Mouse (Mus musculus) limb, embryonic 10.5 days (tissue): ENCODE results near the gene Nfam1. TPM values are rescaled to one million over a fixed set of nuclear protein-coding genes. Genes with fewer than 3 reads are reported as not detected.
A peak's percentile ranks its signal among the peaks of the same experiment; 100 is the strongest.

Experiments
- DNase-seq: peaks from one replicate; pipeline ENCODE4 v3.0.0-alpha.2; 2017; ENCODE audit warnings: low spot score
- H3K27ac ChIP-seq: fragments of 300-500 bp; sonication (generic); 2 replicates; pipeline ENCODE4 v1.5.1; 2016; ENCODE audit warnings: mild to moderate bottlenecking
- H3K27me3 ChIP-seq: fragments of 300-500 bp; sonication (generic); 2 replicates; pipeline ENCODE4 v1.6.1; 2016; ENCODE audit warnings: low read depth, mild to moderate bottlenecking; ENCODE audit not compliant: poor library complexity, severe bottlenecking
- H3K36me3 ChIP-seq: fragments of 300-500 bp; sonication (generic); 2 replicates; pipeline ENCODE4 v1.6.1; 2016; ENCODE audit warnings: mild to moderate bottlenecking, moderate library complexity
- H3K4me1 ChIP-seq: fragments of 300-500 bp; sonication (generic); 2 replicates; pipeline ENCODE4 v1.6.1; 2016
- H3K4me3 ChIP-seq: fragments of 300-500 bp; sonication (generic); 2 replicates; pipeline ENCODE4 v1.5.1; 2016; ENCODE audit warnings: mild to moderate bottlenecking, moderate library complexity
- H3K9me3 ChIP-seq: fragments of 300-500 bp; sonication (generic); replicated peaks from 2 replicates; pipeline ENCODE4 v1.6.1; 2016; ENCODE audit warnings: mild to moderate bottlenecking
- WGBS: fragments of 180-500 bp; shearing (Covaris S2); methylation state at CpG from one replicate; pipeline ENCODE4 v1.1.7; 2016; 5-methylcytosine and 5-hydroxymethylcytosine counted together
- polyA plus RNA-seq: library from polyadenylated mRNA; unstranded; fragments of >200 nt; fragmentation: Nextera tagmentation; extraction: Ambion mirVana; gene quantifications from 2 replicates; pipeline ENCODE4 v1.2.1, GENCODE M21; 2016

The Nfam1 gene
- polyA plus RNA-seq, 1 experiment from 2014 or later: 2.6 TPM

DNA sequence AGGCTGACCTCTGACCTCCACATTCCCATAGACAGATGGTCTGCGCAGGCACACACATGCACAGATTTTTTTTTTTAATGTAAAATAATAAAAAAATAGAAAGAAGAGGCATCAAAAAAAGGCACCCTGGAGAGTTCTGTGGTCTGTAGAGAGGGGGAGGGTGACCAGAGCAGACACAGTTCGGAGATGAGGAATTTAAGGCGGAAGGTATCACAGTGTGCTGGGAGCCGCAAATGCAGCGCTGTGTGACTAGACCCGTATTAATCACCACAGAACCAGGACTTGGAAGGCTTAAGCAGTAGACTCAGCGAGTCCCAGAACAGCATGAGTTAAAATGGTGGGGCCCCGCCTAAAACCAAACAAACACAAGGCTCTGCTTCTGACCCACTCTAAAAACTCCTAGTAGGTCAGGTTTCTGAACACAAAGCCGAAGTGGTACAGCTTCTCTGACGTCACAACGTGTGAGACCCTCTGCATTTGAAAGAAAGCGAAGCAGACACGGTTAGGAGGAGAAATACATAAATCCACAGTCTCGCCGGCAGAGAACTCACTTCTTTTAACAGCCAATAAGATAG, 25.7 kb downstream of the Nfam1 start:
- Histone ChIP-seq H3K36me3 (no peaks in the 10 kb centered on the region), H3K27ac (no peak overlapping the region), H3K4me1 (peaks cover 38% of the 10 kb centered on the region), H3K27me3 (peaks cover 48% of the 10 kb centered on the region), H3K4me3 (no peak overlapping the region), H3K9me3 (no peaks in the 10 kb centered on the region)
- no peak for DNase-seq
- 62% methylated on average over 15 of the region's 15 CpGs for WGBS

DNA sequence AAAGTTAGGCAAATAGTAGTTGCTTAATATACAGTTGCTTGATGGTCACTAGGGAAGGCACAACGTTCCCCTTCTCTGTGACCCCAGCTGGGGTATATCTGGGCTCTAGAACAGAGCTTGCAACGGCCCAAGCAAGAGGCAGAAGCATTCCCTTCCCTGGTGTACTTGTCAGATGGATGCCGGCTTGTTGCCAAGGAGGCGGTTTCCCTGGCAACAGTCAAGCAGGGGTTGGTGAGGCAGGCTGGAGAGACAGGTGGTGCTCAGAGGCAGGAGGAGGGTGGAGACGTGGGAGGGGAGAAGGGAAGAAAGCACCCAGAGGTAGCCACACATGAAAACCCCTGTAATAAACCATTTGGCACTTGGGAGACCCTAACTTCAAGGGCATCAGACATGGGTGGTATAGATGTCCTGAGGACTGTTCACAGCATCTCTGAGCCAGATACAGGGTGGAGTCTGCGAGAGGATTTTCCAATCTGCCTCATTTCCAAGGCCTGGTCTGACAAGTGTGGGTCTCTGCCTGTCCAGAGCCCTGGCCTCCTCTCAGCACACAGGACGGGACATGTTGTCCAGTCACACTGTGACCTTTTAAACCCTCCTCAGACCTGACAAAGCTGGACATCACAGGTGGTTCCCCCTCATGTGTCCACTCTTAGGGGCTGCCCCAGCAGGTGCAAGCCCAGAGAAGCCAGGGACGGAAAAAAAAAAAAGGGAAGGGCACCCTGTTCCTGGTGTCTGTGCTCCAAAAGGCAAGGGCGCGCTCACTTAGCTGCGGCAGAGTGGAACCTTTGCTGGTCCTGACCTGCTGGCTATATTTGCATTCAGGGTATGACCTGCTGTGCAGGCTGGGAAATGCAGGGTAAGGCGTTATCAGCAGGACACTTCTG, 30.2 kb downstream of the Nfam1 start:
- no peak overlapping the region for H3K4me3 ChIP-seq
- peaks cover 19% of the 10 kb centered on the region for H3K4me1 ChIP-seq
- 50% methylated on average over 12 of the region's 12 CpGs for WGBS
- no peak overlapping the region for H3K27ac ChIP-seq
- H3K9me3 ChIP-seq: no peaks in the 10 kb centered on the region
- no peaks in the 10 kb centered on the region for H3K36me3 ChIP-seq
- DNase-seq: peak; percentile 56
- H3K27me3 ChIP-seq: peaks cover 36% of the 10 kb centered on the region

DNA sequence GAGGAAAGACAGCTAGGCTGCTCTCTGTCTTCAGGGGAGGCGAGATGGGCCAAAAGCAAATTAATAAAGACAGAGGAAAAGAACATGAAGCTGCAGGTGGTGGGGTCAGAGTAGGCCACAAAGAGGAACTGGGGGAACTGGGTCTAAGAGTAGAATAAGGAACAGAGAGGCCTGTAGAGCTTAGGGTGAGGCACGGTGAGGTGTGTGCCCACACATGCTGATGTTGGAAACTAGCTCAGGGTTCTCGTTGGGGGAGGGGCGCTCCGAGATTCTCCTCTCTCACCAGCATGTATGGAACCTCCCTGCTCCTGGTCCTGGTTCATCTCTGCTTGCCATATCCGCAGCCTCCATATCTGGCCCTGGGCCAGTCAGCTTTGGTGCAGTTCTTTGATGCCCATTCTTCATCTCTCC, 34.3 kb downstream of the Nfam1 start:
- WGBS: 92% methylated on average over 6 of the region's 6 CpGs
- no peak for DNase-seq
- Histone ChIP-seq H3K9me3 (no peaks in the 10 kb centered on the region), H3K27ac (0 out of 2 replicates have a peak overlapping the region, but pooled peaks have one; percentile 15), H3K36me3 (no peaks in the 10 kb centered on the region), H3K27me3 (peaks cover 57% of the 10 kb centered on the region), H3K4me3 (no peak overlapping the region), H3K4me1 (peaks cover 42% of the 10 kb centered on the region)

DNA sequence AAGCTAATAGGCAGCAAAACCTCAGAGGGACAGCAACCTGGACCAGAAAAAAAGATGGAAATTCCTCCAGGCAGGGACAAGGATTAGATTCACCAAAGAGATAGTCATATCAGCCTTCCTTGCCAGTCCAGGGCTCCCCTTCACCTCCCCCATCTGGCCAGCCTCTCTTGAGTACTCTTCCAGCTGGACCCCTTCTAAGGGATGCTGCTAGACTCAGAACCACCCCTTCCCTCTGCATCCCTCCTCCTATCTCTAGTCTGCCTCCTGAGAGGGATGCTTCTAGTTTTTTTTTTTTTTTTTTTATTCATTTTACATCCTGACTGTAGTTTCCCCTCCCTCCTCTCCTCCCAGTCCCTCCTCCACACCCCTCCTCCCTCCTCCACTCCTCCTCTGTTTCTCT, 36.7 kb downstream of the Nfam1 start:
- Histone ChIP-seq H3K36me3 (no peaks in the 10 kb centered on the region), H3K4me1 (peaks cover 50% of the 10 kb centered on the region), H3K9me3 (no peaks in the 10 kb centered on the region), H3K27me3 (peaks cover 44% of the 10 kb centered on the region), H3K4me3 (no peak overlapping the region), H3K27ac (no peak overlapping the region)
- DNase-seq: no peak

DNA sequence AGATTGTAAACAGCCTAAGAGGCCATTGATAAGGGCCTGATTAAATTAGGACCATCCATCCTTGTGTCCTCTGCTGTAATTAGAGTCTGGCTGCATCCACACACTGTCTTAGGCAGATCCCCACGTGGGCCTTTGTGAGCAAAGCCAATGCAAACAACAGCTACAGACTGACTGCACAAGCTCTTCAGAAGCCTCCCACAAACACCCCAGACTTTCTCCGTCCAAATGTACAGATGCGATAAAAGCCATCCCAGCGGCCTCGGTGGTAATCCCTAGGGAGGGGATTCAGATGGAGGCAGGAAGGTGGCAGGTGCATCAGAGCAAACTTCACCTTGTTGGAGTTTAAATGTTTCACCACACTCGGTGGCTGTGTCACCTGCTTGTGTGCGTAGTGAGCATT, 37.9 kb downstream of the Nfam1 start:
- 69% methylated on average over 7 of the region's 7 CpGs for WGBS
- no peak overlapping the region; the same call in 1 of the 2 replicates for H3K27ac ChIP-seq
- H3K4me1 ChIP-seq: peaks cover 52% of the 10 kb centered on the region
- no peaks in the 10 kb centered on the region for H3K9me3 ChIP-seq
- H3K4me3 ChIP-seq: no peak overlapping the region
- H3K36me3 ChIP-seq: no peaks in the 10 kb centered on the region
- peaks cover 47% of the 10 kb centered on the region for H3K27me3 ChIP-seq
- DNase-seq: no peak

DNA sequence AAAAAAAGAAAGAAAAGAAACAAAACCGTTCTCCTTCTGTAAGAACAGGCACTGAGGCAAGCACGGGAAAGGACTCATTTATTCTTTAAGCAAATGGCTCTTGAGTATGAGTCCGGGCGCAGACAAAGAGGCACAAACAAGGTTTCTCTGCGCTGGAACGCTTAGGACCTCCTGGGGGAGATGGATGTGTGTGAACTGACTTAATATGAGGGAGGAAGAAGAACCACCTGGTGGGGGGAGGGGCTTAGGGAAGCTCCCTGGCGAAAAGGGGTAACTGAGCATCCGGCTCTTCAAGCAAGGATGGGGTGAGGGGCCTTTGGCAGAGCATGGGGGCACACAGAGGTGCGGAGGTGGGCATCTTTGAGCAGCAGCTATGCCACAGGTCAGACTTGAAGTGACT, 40.2 kb downstream of the Nfam1 start:
- WGBS: 61% methylated on average over 9 of the region's 9 CpGs
- H3K27me3 ChIP-seq: peaks cover 52% of the 10 kb centered on the region
- peaks cover 66% of the 10 kb centered on the region for H3K4me1 ChIP-seq

DNA sequence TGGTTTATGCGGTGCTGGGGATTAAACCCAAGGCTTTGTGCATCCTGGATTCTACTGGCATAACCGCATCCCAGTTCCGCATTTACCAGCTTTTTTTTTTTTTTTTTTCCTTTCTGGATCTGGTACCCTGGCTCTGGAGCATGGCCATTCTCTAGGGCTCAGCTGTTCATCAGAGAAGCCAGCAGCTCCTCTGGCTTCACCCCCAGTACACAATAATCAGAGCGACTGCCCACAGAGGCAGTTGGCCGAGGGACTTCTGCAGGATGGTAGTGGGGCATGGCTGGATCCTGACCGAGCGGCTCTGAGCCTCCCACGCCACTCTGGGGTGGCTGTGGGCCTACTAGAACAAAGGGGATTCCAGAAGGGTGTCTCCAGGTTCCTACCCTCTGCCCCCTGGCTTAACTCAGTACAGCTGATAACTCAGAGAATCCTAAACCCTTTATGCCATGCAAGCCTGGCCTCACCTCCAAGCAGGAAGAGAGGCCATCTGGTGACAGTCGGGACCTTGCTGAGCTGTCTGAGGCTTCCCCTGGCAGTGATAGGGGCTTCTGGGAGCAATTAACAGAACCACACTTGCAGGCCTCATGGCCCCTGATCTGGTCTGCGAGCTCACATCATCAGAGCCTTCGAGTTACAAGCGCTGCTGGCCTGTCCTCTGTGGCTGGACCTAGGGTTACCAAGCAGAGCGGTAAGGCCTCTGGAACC, 40.9 kb downstream of the Nfam1 start:
- no peak overlapping the region for H3K4me3 ChIP-seq
- H3K36me3 ChIP-seq: no peaks in the 10 kb centered on the region
- H3K27me3 ChIP-seq: peaks cover 50% of the 10 kb centered on the region
- DNase-seq: no peak
- H3K27ac ChIP-seq: 0 out of 2 replicates have a peak overlapping the region, but pooled peaks have one; percentile 53
- no peaks in the 10 kb centered on the region for H3K9me3 ChIP-seq
- peaks cover 65% of the 10 kb centered on the region for H3K4me1 ChIP-seq
- 50% methylated on average over 13 of the region's 13 CpGs for WGBS

More for the DNA sequence above, 40.2 kb downstream of the Nfam1 start:
- Histone ChIP-seq H3K9me3 (no peaks in the 10 kb centered on the region), H3K27ac (no peak overlapping the region), H3K36me3 (no peaks in the 10 kb centered on the region), H3K4me3 (no peak overlapping the region)
- no peak for DNase-seq

DNA sequence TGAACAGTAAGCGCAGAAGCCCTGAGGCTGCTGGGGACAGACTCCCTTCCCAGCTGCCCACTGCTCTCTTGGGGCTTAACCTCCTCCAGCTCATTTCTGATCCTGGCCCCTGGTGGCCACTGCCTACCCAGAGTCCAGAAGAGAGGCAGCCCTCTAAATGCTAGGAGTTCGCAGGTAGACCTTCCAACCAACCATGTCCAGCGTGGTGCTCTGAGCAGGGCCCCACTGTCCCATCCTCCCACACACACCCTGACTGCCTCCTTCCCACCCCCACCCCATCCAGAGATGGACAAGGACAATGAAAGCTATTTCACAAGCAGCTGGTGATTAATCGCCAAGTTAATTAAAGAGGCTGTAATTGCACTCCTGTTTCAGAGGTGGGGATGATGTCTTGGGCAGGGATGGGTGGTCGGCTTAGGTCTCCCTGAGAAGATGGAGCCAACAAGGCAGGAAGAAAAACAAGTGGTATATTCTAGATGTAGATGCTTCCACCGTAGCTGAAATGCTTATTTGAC, 43.9 kb downstream of the Nfam1 start:
- Histone ChIP-seq H3K27ac (no peak overlapping the region), H3K27me3 (peaks cover 61% of the 10 kb centered on the region), H3K4me1 (peaks cover 68% of the 10 kb centered on the region), H3K4me3 (no peak overlapping the region), H3K36me3 (no peaks in the 10 kb centered on the region), H3K9me3 (no peaks in the 10 kb centered on the region)
- 58% methylated on average over 6 of the region's 6 CpGs for WGBS
- DNase-seq: no peak

DNA sequence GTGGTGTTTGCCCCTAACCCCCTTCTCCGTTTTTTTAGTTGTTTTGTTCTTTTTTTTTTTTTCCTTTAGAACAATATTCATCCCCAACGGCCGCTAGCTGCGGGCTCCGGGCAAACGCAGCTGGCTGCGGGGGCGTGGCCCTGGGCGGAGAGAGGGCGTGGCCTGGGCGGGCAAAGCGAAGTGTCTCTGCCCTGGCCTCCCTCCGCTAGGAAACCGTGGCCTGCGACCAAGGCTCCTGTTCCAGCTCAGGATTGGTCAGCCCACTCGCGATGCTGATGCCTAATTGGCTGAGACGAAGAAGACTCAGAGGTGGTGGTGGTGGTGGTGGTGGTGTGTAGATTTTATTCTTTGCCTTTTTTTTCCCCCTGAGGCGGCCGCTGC, 45.4 kb downstream of the Nfam1 start, which contains the start of gene Tcf20:
Gene Tcf20 (minus strand): TSS at position 141 of the 381 bp plus-strand sequence.
- H3K27ac ChIP-seq: peak within 1 kb of the TSS; percentile 73
- H3K9me3 ChIP-seq: no peaks in the 10 kb centered on the region
- peak within 1 kb of the TSS; percentile 59 for H3K4me3 ChIP-seq
- peaks cover 80% of the 10 kb centered on the region for H3K4me1 ChIP-seq
- no peaks in the 10 kb centered on the region for H3K36me3 ChIP-seq
- H3K27me3 ChIP-seq: peaks cover 53% of the 10 kb centered on the region
- peak; percentile 97 for DNase-seq
- whole genome bisulfite sequencing: under 1% methylated on average over 20 of the region's 20 CpGs

DNA sequence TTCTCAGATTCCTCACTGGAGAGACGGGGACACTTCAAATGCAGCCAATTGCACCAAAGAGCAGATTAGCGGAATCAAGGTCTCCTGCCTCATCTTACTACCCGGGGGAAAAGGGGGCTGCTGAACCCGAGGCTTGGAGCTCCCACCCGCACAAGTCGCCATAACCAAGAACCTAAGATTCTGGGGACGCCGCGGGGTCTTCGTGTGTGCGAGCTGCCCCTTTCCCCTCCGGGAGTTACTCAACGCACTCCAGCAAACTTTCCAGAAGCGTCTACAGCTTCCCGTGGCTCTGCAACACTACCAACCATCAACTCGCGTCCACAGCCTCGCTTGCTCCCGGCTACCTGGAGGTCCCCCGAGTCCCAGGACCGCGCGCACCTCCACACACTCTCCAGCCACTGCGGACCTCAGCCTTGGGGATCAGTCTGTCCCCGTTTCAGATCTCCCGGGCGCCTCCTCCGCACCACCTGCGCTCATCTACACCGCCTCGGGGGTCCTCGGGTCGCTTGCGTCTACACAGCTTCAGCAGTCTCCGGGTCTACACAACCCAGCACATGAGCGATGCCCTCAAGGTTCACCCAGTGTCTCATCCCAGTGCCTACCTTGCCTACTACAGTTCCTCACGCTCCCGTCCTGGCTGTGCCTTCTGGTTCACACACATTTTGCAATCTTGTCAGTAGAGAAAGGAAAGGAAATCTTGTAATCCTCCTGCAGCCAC, 45.9 kb downstream of the Nfam1 start:
- peak; percentile 70 for DNase-seq
- Histone ChIP-seq H3K9me3 (no peaks in the 10 kb centered on the region), H3K36me3 (no peaks in the 10 kb centered on the region), H3K4me3 (peak overlapping the region; percentile 59), H3K4me1 (peaks cover 80% of the 10 kb centered on the region), H3K27ac (peak overlapping the region; percentile 73), H3K27me3 (peaks cover 56% of the 10 kb centered on the region)
- WGBS: 1% methylated on average over 38 of the region's 38 CpGs

DNA sequence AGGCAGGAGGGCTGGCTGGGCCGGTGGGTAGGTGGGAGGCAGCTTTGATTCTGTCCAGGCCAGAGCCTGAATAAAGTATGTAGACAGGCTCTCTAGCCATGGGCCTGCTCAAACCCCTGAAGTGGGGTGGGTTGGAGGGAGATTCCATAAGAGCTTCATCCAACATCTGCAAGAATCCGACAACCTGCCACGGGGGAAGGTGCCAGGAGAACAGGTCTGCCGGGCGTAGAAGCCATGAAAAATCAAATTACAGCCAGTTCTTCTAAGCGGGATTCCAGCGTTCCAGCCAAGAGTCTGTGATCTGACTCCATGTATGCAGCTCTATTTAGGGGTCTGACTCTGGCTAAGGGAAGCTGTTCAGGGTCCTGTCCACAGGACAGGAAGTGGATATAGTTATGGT, 48.5 kb downstream of the Nfam1 start:
- Histone ChIP-seq H3K4me3 (no peak overlapping the region), H3K36me3 (no peaks in the 10 kb centered on the region), H3K27me3 (peaks cover 67% of the 10 kb centered on the region), H3K27ac (peak overlapping the region; percentile 87), H3K9me3 (no peaks in the 10 kb centered on the region), H3K4me1 (peaks cover 84% of the 10 kb centered on the region)
- no peak for DNase-seq
- 64% methylated on average over 7 of the region's 7 CpGs for WGBS

DNA sequence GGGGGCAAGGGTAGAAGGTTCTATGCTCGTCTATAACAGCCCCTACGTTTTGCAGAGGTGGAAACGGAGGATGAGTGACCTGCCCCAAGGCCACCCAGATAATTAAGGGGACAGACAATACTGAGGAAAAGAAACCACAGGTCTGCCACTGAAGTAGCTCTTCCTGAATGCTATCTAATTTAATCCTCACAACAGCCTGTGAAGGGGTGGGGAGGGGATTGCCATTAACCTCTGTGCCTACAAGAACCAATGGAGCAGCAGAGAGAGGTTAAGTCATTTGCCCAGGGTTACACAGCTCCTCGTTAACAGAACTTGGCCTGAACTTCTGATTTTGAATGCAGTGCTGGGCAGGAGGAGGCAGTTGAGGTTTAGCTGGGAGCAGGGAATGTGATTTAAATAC, 49.0 kb downstream of the Nfam1 start:
- no peak for DNase-seq
- peaks cover 84% of the 10 kb centered on the region for H3K4me1 ChIP-seq
- H3K27ac ChIP-seq: peak overlapping the region; percentile 87
- H3K9me3 ChIP-seq: no peaks in the 10 kb centered on the region
- peaks cover 66% of the 10 kb centered on the region for H3K27me3 ChIP-seq
- peak overlapping the region; percentile 28 for H3K4me3 ChIP-seq
- no peaks in the 10 kb centered on the region for H3K36me3 ChIP-seq
- 5% methylated on average over 4 of the region's 4 CpGs for WGBS
